Mouse (Mus musculus) liver, embryonic 12.5 days (tissue): Measurements from ENCODE around the gene Kcnmb4. TPM values are rescaled to one million over a fixed set of nuclear protein-coding genes. Genes with fewer than 3 reads are reported as not detected.

Experiments used
- polyA plus RNA-seq: library from polyadenylated mRNA; unstranded; fragments of >200 nt; fragmentation: Nextera tagmentation; extraction: Ambion mirVana; gene quantifications from 2 replicates; pipeline ENCODE4 v1.2.1, GENCODE M21; 2016

The Kcnmb4 gene
- polyA plus RNA-seq, 1 experiment from 2014 or later: 0.67 TPM

Other genes starting within 250 kb of the Kcnmb4 start
- gene Ptprb, start 198.4 kb downstream of the Kcnmb4 start, polyA plus RNA-seq: 2.2 and 2.4 TPM in 2 replicates
- gene Cnot2, start 107.6 kb upstream of the Kcnmb4 start, polyA plus RNA-seq: 57.9 and 58.8 TPM in 2 replicates